In the genomic region with DNA sequence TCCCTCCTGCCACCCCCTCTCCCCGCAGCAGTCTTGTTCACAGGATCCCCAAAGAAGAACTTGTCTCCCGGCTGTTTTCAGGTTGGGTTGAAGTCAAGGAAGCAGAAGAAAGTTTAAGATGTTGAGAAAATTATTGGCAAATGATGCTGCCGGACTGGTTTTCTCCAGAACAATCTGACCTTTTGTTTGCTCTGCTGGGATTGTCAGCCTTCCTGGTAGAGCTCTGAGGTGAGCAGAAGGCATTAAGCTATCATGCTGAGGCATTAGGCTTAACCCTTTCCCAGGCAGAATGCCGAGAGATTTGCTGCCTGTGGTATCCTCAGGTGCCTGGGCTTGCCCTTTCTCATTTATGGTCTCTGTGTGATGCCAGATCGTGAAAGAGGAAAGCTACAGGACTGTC, we compare ENCODE assay signal across 17 mouse cellular contexts.
DNase-seq lines count a peak whose midpoint lies in the region; ATAC-seq and TF ChIP-seq lines count a peak whose summit lies in the region.
"Had no signal": no experiment of that assay in that cellular context is flagged by ENCODE, and none has a peak within 500 bp of the region (broad histone marks: within the 10 kb centered on the region; RNA-seq: fewer than 3 reads in every experiment).

No protein-coding gene starts in this region.

- TF ChIP-seq CTCF in intestine, postnatal 0 days (IDR thresholded peaks at IDR 0.05; ENCODE audit: low read depth): no peak

- H3K4me3 ChIP-seq in intestine, embryonic 14.5 days (ENCODE audit: low read depth, low read length): no peak overlapping the region
- H3K4me3 ChIP-seq in intestine, postnatal 0 days (ENCODE audit: low read depth, low read length): no peak overlapping the region
- H3K4me3 ChIP-seq in embryonic facial prominence, embryonic 14.5 days (ENCODE audit: low read depth, low read length): no peak overlapping the region
- H3K4me3 ChIP-seq in stomach, embryonic 15.5 days (replicated peaks): no peak overlapping the region
- H3K4me3 ChIP-seq: embryonic facial prominence, embryonic 12.5 days; hindbrain, embryonic 10.5 days; liver, embryonic 12.5 days; midbrain, embryonic 12.5 days; neural tube, embryonic 13.5 days had no signal

- no peak; the same call in 1 of the 2 replicates for ATAC-seq in intestine, embryonic 14.5 days (replicated peaks; ENCODE audit: low FRiP score, low TSS enrichment, low read depth)
- ATAC-seq in intestine, postnatal 0 days: no peak
- no peak for ATAC-seq in embryonic facial prominence, embryonic 14.5 days (ENCODE audit: low read depth)
- no peak for ATAC-seq in stomach, embryonic 15.5 days (ENCODE audit: insufficient read depth, low FRiP score, low read depth)
- ATAC-seq: forebrain, embryonic 14.5 days; liver, embryonic 12.5 days had no signal

- peak overlapping the region; percentile 58; the same call in 1 of the 2 replicates for H3K27ac ChIP-seq in intestine, embryonic 14.5 days (ENCODE audit: low read depth)
- H3K27ac ChIP-seq in intestine, postnatal 0 days (ENCODE audit: low read depth, low read length): no peak overlapping the region
- peak overlapping the region; percentile 33; the same call in 1 of the 2 replicates for H3K27ac ChIP-seq in embryonic facial prominence, embryonic 14.5 days (replicated peaks; ENCODE audit: low read depth, low read length)
- H3K27ac ChIP-seq in stomach, embryonic 15.5 days: peak overlapping the region; percentile 91
- H3K27ac ChIP-seq: embryonic facial prominence, embryonic 12.5 days; hindbrain, embryonic 10.5 days; kidney, postnatal 0 days; liver, embryonic 12.5 days; midbrain, embryonic 12.5 days; neural tube, embryonic 13.5 days had no signal

- peak; percentile 60 for DNase-seq in intestine, embryonic 14.5 days (ENCODE audit: low spot score)
- DNase-seq in embryonic facial prominence, embryonic 14.5 days (ENCODE audit: low spot score): peak; percentile 63
- DNase-seq in gonadal fat pad, adult 2 months (ENCODE audit: low read depth): peak; percentile 99
- DNase-seq in testis, postnatal 14 days (ENCODE audit: low spot score): no peak
- DNase-seq in gastrocnemius, postnatal 4 days (ENCODE audit: low spot score in 2 of 2): no peak
- DNase-seq: adrenal gland, postnatal 36 days; right cerebral cortex, postnatal 14 days; thymus, postnatal 4 days had no signal

- H3K9me3 ChIP-seq in intestine, embryonic 14.5 days (ENCODE audit: control insufficient read depth, low read length): no peaks in the 10 kb centered on the region
- no peaks in the 10 kb centered on the region for H3K9me3 ChIP-seq in intestine, postnatal 0 days (ENCODE audit: control insufficient read depth)
- H3K9me3 ChIP-seq in embryonic facial prominence, embryonic 14.5 days (ENCODE audit: control insufficient read depth, low read length): no peaks in the 10 kb centered on the region
- no peaks in the 10 kb centered on the region for H3K9me3 ChIP-seq in stomach, embryonic 15.5 days
- H3K9me3 ChIP-seq: embryonic facial prominence, embryonic 12.5 days; liver, embryonic 12.5 days; midbrain, embryonic 12.5 days had no signal

- H3K4me1 ChIP-seq in intestine, embryonic 14.5 days (replicated peaks; ENCODE audit: control insufficient read depth, insufficient read depth, low read length): no peaks in the 10 kb centered on the region
- H3K4me1 ChIP-seq in intestine, postnatal 0 days (replicated peaks; ENCODE audit: control insufficient read depth, insufficient read depth, low read length): no peaks in the 10 kb centered on the region
- no peaks in the 10 kb centered on the region for H3K4me1 ChIP-seq in embryonic facial prominence, embryonic 14.5 days (ENCODE audit: control insufficient read depth, insufficient read depth, low read length)
- 0 out of 2 replicates have a peak, but pooled peaks cover 4% of the 10 kb centered on the region for H3K4me1 ChIP-seq in stomach, embryonic 15.5 days
- H3K4me1 ChIP-seq: liver, embryonic 12.5 days had no signal

- no peaks in the 10 kb centered on the region for H3K36me3 ChIP-seq in intestine, embryonic 14.5 days (ENCODE audit: control insufficient read depth, insufficient read depth, low read length)
- no peaks in the 10 kb centered on the region for H3K36me3 ChIP-seq in intestine, postnatal 0 days (ENCODE audit: control insufficient read depth, insufficient read depth)
- H3K36me3 ChIP-seq in embryonic facial prominence, embryonic 14.5 days (ENCODE audit: control insufficient read depth, insufficient read depth, low read length): peaks cover 7% of the 10 kb centered on the region; the same call in 1 of the 2 replicates
- no peaks in the 10 kb centered on the region for H3K36me3 ChIP-seq in stomach, embryonic 15.5 days
- H3K36me3 ChIP-seq: embryonic facial prominence, embryonic 12.5 days; liver, embryonic 12.5 days; midbrain, embryonic 12.5 days had no signal

- no peak overlapping the region for H3K9ac ChIP-seq in intestine, embryonic 14.5 days (ENCODE audit: low read length)
- H3K9ac ChIP-seq in intestine, postnatal 0 days (ENCODE audit: low read depth, low read length): no peak overlapping the region
- no peak overlapping the region for H3K9ac ChIP-seq in embryonic facial prominence, embryonic 14.5 days (ENCODE audit: low read depth, low read length)
- H3K9ac ChIP-seq in stomach, embryonic 15.5 days: no peak overlapping the region
- H3K9ac ChIP-seq: embryonic facial prominence, embryonic 12.5 days; liver, embryonic 12.5 days; midbrain, embryonic 12.5 days; neural tube, embryonic 13.5 days had no signal

- WGBS in intestine, embryonic 14.5 days: 52% methylated on average over 5 of the region's 5 CpGs
- WGBS in intestine, postnatal 0 days: 34% methylated on average over 5 of the region's 5 CpGs
- 38% methylated on average over 5 of the region's 5 CpGs for WGBS in embryonic facial prominence, embryonic 14.5 days
- 42% methylated on average over 5 of the region's 5 CpGs for WGBS in stomach, embryonic 15.5 days

- no peaks in the 10 kb centered on the region for H3K27me3 ChIP-seq in intestine, embryonic 14.5 days (replicated peaks; ENCODE audit: control insufficient read depth, insufficient read depth, low read length)
- no peaks in the 10 kb centered on the region for H3K27me3 ChIP-seq in intestine, postnatal 0 days (replicated peaks; ENCODE audit: control insufficient read depth, insufficient read depth, low read length)
- H3K27me3 ChIP-seq in embryonic facial prominence, embryonic 14.5 days (replicated peaks; ENCODE audit: control insufficient read depth, insufficient read depth, low read length): no peaks in the 10 kb centered on the region
- H3K27me3 ChIP-seq in stomach, embryonic 15.5 days (replicated peaks): no peaks in the 10 kb centered on the region
- H3K27me3 ChIP-seq: embryonic facial prominence, embryonic 12.5 days; liver, embryonic 12.5 days; midbrain, embryonic 12.5 days; neural tube, embryonic 13.5 days had no signal

- H3K4me2 ChIP-seq in intestine, embryonic 14.5 days (ENCODE audit: low read length): no peak overlapping the region
- no peak overlapping the region for H3K4me2 ChIP-seq in intestine, postnatal 0 days (replicated peaks; ENCODE audit: low read depth)
- H3K4me2 ChIP-seq in embryonic facial prominence, embryonic 14.5 days (ENCODE audit: low read depth, low read length): no peak overlapping the region
- H3K4me2 ChIP-seq in stomach, embryonic 15.5 days: no peak overlapping the region
- H3K4me2 ChIP-seq: embryonic facial prominence, embryonic 12.5 days; liver, embryonic 12.5 days; midbrain, embryonic 12.5 days; neural tube, embryonic 13.5 days had no signal

Comparison
In these comparisons a context has a peak if more than half of its experiments do, and no peak if none do; other contexts are left out.
1. DNase-seq: peak in intestine, embryonic 14.5 days (single experiment), embryonic facial prominence, embryonic 14.5 days (single experiment) and gonadal fat pad, adult 2 months (single experiment); none in testis, postnatal 14 days (single experiment) and gastrocnemius, postnatal 4 days (0 of 2).